Comparison of ENCODE assay signal across 17 mouse cellular contexts in genomic region chr1:134193674-134194197, GRCm38 (mm10). TPM values are rescaled to one million over a fixed set of nuclear protein-coding genes. Genes with fewer than 3 reads are reported as not detected.
A peak's percentile ranks its signal among the peaks of the same experiment; 100 is the strongest.
DNase-seq lines count a peak whose midpoint lies in the region; ATAC-seq and TF ChIP-seq lines count a peak whose summit lies in the region.
"Had no signal": no experiment of that assay in that cellular context is flagged by ENCODE, and none has a peak within 500 bp of the region (broad histone marks: within the 10 kb centered on the region; RNA-seq: fewer than 3 reads in every experiment).

No protein-coding gene starts in this region.

- no peaks in the 10 kb centered on the region for H3K36me3 ChIP-seq in heart, embryonic 13.5 days
- no peaks in the 10 kb centered on the region for H3K36me3 ChIP-seq in embryonic facial prominence, embryonic 10.5 days (replicated peaks)
- H3K36me3 ChIP-seq in limb, embryonic 14.5 days (ENCODE audit: control insufficient read depth, insufficient read depth, low read length): no peaks in the 10 kb centered on the region
- H3K36me3 ChIP-seq: midbrain, embryonic 15.5 days had no signal

- no peak for TF ChIP-seq POLR2A in limb, embryonic 14.5 days (IDR thresholded peaks at IDR 0.05; ENCODE audit: borderline replicate concordance, extremely low read depth, insufficient read depth, insufficient read length)

- DNase-seq in cerebellum, adult 8-10 months: peak; percentile 21
- DNase-seq in cerebellum, postnatal 4 days (ENCODE audit: low spot score in 2 of 2): no peak
- no peak for DNase-seq in heart, adult 8-10 months (ENCODE audit: low spot score)
- DNase-seq in embryonic facial prominence, embryonic 10.5 days (ENCODE audit: low spot score): no peak
- DNase-seq in limb, embryonic 14.5 days (ENCODE audit: low spot score): no peak
- no peak for DNase-seq in natural killer cell, adult 2 months (ENCODE audit: low spot score in 2 of 2)
- DNase-seq: forebrain, postnatal 0 days; kidney, adult 8-10 months; liver, postnatal 0 days; right cerebral cortex, adult 18-20 months; thymus, adult 2 months had no signal

- no peak overlapping the region for H3K4me2 ChIP-seq in heart, embryonic 13.5 days
- H3K4me2 ChIP-seq in limb, embryonic 14.5 days (replicated peaks; ENCODE audit: low read depth, low read length, severe bottlenecking): no peak overlapping the region
- H3K4me2 ChIP-seq: midbrain, embryonic 15.5 days had no signal

- peaks cover 50% of the 10 kb centered on the region for H3K4me1 ChIP-seq in heart, embryonic 13.5 days
- peaks cover 69% of the 10 kb centered on the region for H3K4me1 ChIP-seq in embryonic facial prominence, embryonic 10.5 days
- H3K4me1 ChIP-seq in limb, embryonic 14.5 days (ENCODE audit: control insufficient read depth, insufficient read depth, low read length): peaks cover 33% of the 10 kb centered on the region

- no peak overlapping the region for H3K27ac ChIP-seq in heart, embryonic 13.5 days (replicated peaks)
- peak overlapping the region; percentile 70 for H3K27ac ChIP-seq in embryonic facial prominence, embryonic 10.5 days (replicated peaks)
- H3K27ac ChIP-seq in limb, embryonic 14.5 days (replicated peaks; ENCODE audit: low read depth, low read length): 0 out of 2 replicates have a peak overlapping the region, but pooled peaks have one; percentile 9
- H3K27ac ChIP-seq: hindbrain, postnatal 0 days; macrophage; midbrain, embryonic 15.5 days had no signal

- ATAC-seq in heart, embryonic 13.5 days (ENCODE audit: extremely low read depth, insufficient number of reproducible peaks, low FRiP score, low TSS enrichment): no peak
- ATAC-seq in limb, embryonic 14.5 days (ENCODE audit: low FRiP score, low read depth): no peak
- ATAC-seq: activated CD4-positive, CD25-positive, alpha-beta regulatory T cell, adult 4 months; forebrain, postnatal 0 days; hindbrain, postnatal 0 days; liver, postnatal 0 days; midbrain, embryonic 15.5 days had no signal

- peaks cover 34% of the 10 kb centered on the region for H3K27me3 ChIP-seq in heart, embryonic 13.5 days (replicated peaks)
- H3K27me3 ChIP-seq in embryonic facial prominence, embryonic 10.5 days (replicated peaks; ENCODE audit: low read depth, poor library complexity, severe bottlenecking): peaks cover 10% of the 10 kb centered on the region
- no peaks in the 10 kb centered on the region for H3K27me3 ChIP-seq in limb, embryonic 14.5 days (ENCODE audit: control insufficient read depth, insufficient read depth, low read length)
- H3K27me3 ChIP-seq: midbrain, embryonic 15.5 days had no signal

- no peak overlapping the region for H3K4me3 ChIP-seq in heart, embryonic 13.5 days
- H3K4me3 ChIP-seq in embryonic facial prominence, embryonic 10.5 days: 0 out of 2 replicates have a peak overlapping the region, but pooled peaks have one; percentile 6
- no peak overlapping the region for H3K4me3 ChIP-seq in limb, embryonic 14.5 days (replicated peaks; ENCODE audit: low read length)
- H3K4me3 ChIP-seq: midbrain, embryonic 15.5 days had no signal

- no peaks in the 10 kb centered on the region for H3K9me3 ChIP-seq in heart, embryonic 13.5 days
- H3K9me3 ChIP-seq in embryonic facial prominence, embryonic 10.5 days: no peaks in the 10 kb centered on the region
- H3K9me3 ChIP-seq in limb, embryonic 14.5 days (ENCODE audit: control insufficient read depth, low read length): no peaks in the 10 kb centered on the region
- H3K9me3 ChIP-seq: midbrain, embryonic 15.5 days had no signal

- peak overlapping the region; percentile 45; the same call in 1 of the 2 replicates for H3K9ac ChIP-seq in heart, embryonic 13.5 days
- peak overlapping the region; percentile 28; the same call in 1 of the 2 replicates for H3K9ac ChIP-seq in limb, embryonic 14.5 days (ENCODE audit: low read depth, low read length, severe bottlenecking)
- H3K9ac ChIP-seq: forebrain, postnatal 0 days; liver, postnatal 0 days; midbrain, embryonic 15.5 days had no signal

- 35% methylated on average over 7 of the region's 7 CpGs for WGBS in heart, embryonic 13.5 days
- 45% methylated on average over 7 of the region's 7 CpGs for WGBS in embryonic facial prominence, embryonic 10.5 days
- WGBS in limb, embryonic 14.5 days: 42% methylated on average over 7 of the region's 7 CpGs

RNA-seq across cellular contexts. Expression of gene Mybph, which starts 0.5 kb away (rescaled TPM):
- 0.67 and 2.1 TPM in 2 replicates for polyA plus RNA-seq in heart, embryonic 13.5 days (2015; fragmentation: Nextera tagmentation; extraction: Ambion mirVana)
- under 1 TPM in 1 of 4 experiments, not detected in 3; 0.28 TPM for total RNA-seq in heart, adult 8-10 months (2022)
- 0.49 and 1.4 TPM in 2 replicates for polyA plus RNA-seq in embryonic facial prominence, embryonic 10.5 days (2016; fragmentation: Nextera tagmentation; extraction: Ambion mirVana)
- polyA plus RNA-seq in limb, embryonic 14.5 days (2012; rRNA removed): 92.6 and 110 TPM in 2 replicates
- polyA plus RNA-seq in limb, embryonic 14.5 days (2014; fragmentation: Nextera tagmentation; extraction: Ambion mirVana): 93.0 and 115 TPM in 2 replicates
- total RNA-seq: hindbrain, postnatal 0 days; left cerebral cortex, postnatal 14 days had no signal
- polyA plus RNA-seq: activated CD4-positive, CD25-positive, alpha-beta regulatory T cell, adult 4 months; liver, postnatal 0 days; macrophage had no signal

RNA-seq across cellular contexts. Expression of gene Chil1, which starts 11.8 kb away (rescaled TPM):
- polyA plus RNA-seq in heart, embryonic 13.5 days (2015; fragmentation: Nextera tagmentation; extraction: Ambion mirVana): 0.66 and 1.5 TPM in 2 replicates
- 1 to 10 TPM in 1 of 4 experiments, under 1 TPM in 3; 0.38 to 2.7 (median 0.51) TPM for total RNA-seq in heart, adult 8-10 months (2022)
- 0.96 and 0.99 TPM in 2 replicates for polyA plus RNA-seq in embryonic facial prominence, embryonic 10.5 days (2016; fragmentation: Nextera tagmentation; extraction: Ambion mirVana)
- 12.3 and 12.9 TPM in 2 replicates for polyA plus RNA-seq in limb, embryonic 14.5 days (2012; rRNA removed)
- polyA plus RNA-seq in limb, embryonic 14.5 days (2014; fragmentation: Nextera tagmentation; extraction: Ambion mirVana): 13.6 and 16.3 TPM in 2 replicates
- polyA plus RNA-seq: activated CD4-positive, CD25-positive, alpha-beta regulatory T cell, adult 4 months had no signal

RNA-seq across cellular contexts. Expression of gene Adora1, which starts 41.5 kb away (rescaled TPM):
- polyA plus RNA-seq in heart, embryonic 13.5 days (2015; fragmentation: Nextera tagmentation; extraction: Ambion mirVana): 8.3 and 9.0 TPM in 2 replicates
- total RNA-seq in heart, adult 8-10 months (2022): 10 to 100 TPM in 3 of 4 experiments, 1 to 10 TPM in 1; 8.6 to 14.1 (median 12.7) TPM
- 0.28 and 0.65 TPM in 2 replicates for polyA plus RNA-seq in embryonic facial prominence, embryonic 10.5 days (2016; fragmentation: Nextera tagmentation; extraction: Ambion mirVana)
- 2.0 and 3.6 TPM in 2 replicates for polyA plus RNA-seq in limb, embryonic 14.5 days (2012; rRNA removed)
- 1.4 and 2.0 TPM in 2 replicates for polyA plus RNA-seq in limb, embryonic 14.5 days (2014; fragmentation: Nextera tagmentation; extraction: Ambion mirVana)
- polyA plus RNA-seq: macrophage had no signal

Comparison
In these comparisons a context has a peak if more than half of its experiments do, and no peak if none do; other contexts are left out.
1. RNA of gene Mybph, which starts 0.5 kb away (polyA plus RNA-seq): 92.6 to 115 TPM in limb, embryonic 14.5 days; 0.49 to 1.4 TPM in embryonic facial prominence, embryonic 10.5 days and 0.67 to 2.1 TPM in heart, embryonic 13.5 days; every median in the first group is over 10 times any median in the second.